Mouse (Mus musculus) effector memory CD4-positive, alpha-beta T cell, adult 7 months (primary cell): ENCODE measurements around the gene Gm4175. TPM values are rescaled to one million over a fixed set of nuclear protein-coding genes. Genes with fewer than 3 reads are reported as not detected.

Experiments used
- polyA plus RNA-seq: library from polyadenylated mRNA; unstranded; fragments of 100-300 nt; shearing (Covaris generic); gene quantifications from one replicate; pipeline ENCODE4 v1.2.1, GENCODE M21; 2017

The Gm4175 gene
- polyA plus RNA-seq, result not detected

GRCm38 (mm10) chr7:21761375-21761774 is at the start of gene Gm4175:
Gene Gm4175 (minus strand): TSS chr7:21761475.

GRCm38 (mm10) chr7:21796628-21797027 is 35.4 kb upstream of the Gm4175 start, which contains the start of gene Gm4177:
Gene Gm4177 (minus strand): TSS chr7:21796728.

Other genes with a start within 250 kb of the Gm4175 start
- gene Vmn1r130, start 249.7 kb downstream of the Gm4175 start, polyA plus RNA-seq, result not detected
- gene Vmn1r131, start 215.4 kb downstream of the Gm4175 start, polyA plus RNA-seq, result not detected
- not detected for gene Vmn1r132, start 147.4 kb downstream of the Gm4175 start, polyA plus RNA-seq
- not detected for gene Gm4177, start 35.3 kb upstream of the Gm4175 start, polyA plus RNA-seq
- gene Vmn1r135, start 70.9 kb upstream of the Gm4175 start, polyA plus RNA-seq, result not detected
- not detected for gene Gm5725, start 82.8 kb upstream of the Gm4175 start, polyA plus RNA-seq
- 0.69 TPM for gene Gm5891, start 159.8 kb upstream of the Gm4175 start, polyA plus RNA-seq
- gene Vmn1r137, start 233.1 kb upstream of the Gm4175 start, polyA plus RNA-seq, result not detected